Mouse (Mus musculus): ENCODE measurements around the gene Lta. TPM values are rescaled to one million over a fixed set of nuclear protein-coding genes. Genes with fewer than 3 reads are reported as not detected.

Lta gene
- total RNA-seq (2023): 10 to 100 TPM; 14.1 to 17.3 TPM

GRCm38 (mm10) chr17:35204494-35205379 is at the start of gene Lta:
Gene Lta, minus strand, starts transcription at chr17:35205351.

GRCm38 (mm10) chr17:35241305-35242014 is 36.3 kb upstream of the Lta start, which contains the start of gene Ddx39b:
Gene Ddx39b, plus strand, starts transcription at chr17:35241746.

GRCm38 (mm10) chr17:35235614-35236389 is 30.7 kb upstream of the Lta start, which contains the start of gene Nfkbil1:
Gene Nfkbil1, minus strand, starts transcription at chr17:35235792.

GRCm38 (mm10) chr17:35233114-35233980 is 28.2 kb upstream of the Lta start, which contains the start of gene Atp6v1g2:
Gene Atp6v1g2, plus strand, starts transcription at chr17:35233660.

GRCm38 (mm10) chr17:35220156-35220952 is 15.2 kb upstream of the Lta start, which contains the start of gene Gm16181:
Gene Gm16181, plus strand, starts transcription at chr17:35220834.

GRCm38 (mm10) chr17:35201787-35202186 is 3.4 kb downstream of the Lta start, which contains the start of gene Tnf:
Gene Tnf, minus strand, starts transcription at chr17:35202007.

GRCm38 (mm10) chr17:35193881-35194843 is 11.0 kb downstream of the Lta start, which contains the start of gene Ltb:
Gene Ltb, plus strand, starts transcription at chr17:35194439.

GRCm38 (mm10) chr17:35187959-35188610 is 17.1 kb downstream of the Lta start, which contains the start of gene Lst1:
Gene Lst1, minus strand, starts transcription at chr17:35188439.

GRCm38 (mm10) chr17:35175968-35176367 is 29.2 kb downstream of the Lta start, which contains the start of gene Aif1:
Gene Aif1, minus strand, starts transcription at chr17:35176068.

GRCm38 (mm10) chr17:35164568-35165450 is 40.3 kb downstream of the Lta start, which contains the start of gene Prrc2a:
Gene Prrc2a, minus strand, starts transcription at chr17:35164897.

Other genes starting within 250 kb of the Lta start
- gene Hspa1b, start 246.1 kb downstream of the Lta start, total RNA-seq (2023): 10 to 100 TPM; 10.4 to 11.9 TPM
- gene Gm20481, start 235.4 kb downstream of the Lta start, total RNA-seq (2023): not detected
- gene Hspa1a, start 233.2 kb downstream of the Lta start, total RNA-seq (2023): 1 to 10 TPM; 3.2 to 3.6 TPM
- not detected for gene Hspa1l, start 232.6 kb downstream of the Lta start, total RNA-seq (2023)
- gene Lsm2, start 223.5 kb downstream of the Lta start, total RNA-seq (2023): 10 to 100 TPM; 31.7 to 37.8 TPM
- 100 to 1,000 TPM; 113 to 115 TPM for gene Vars, start 204.4 kb downstream of the Lta start, total RNA-seq (2023)
- under 1 TPM; 0.47 to 0.52 TPM for gene Vwa7, start 188.8 kb downstream of the Lta start, total RNA-seq (2023)
- gene Sapcd1, start 177.3 kb downstream of the Lta start, total RNA-seq (2023): 1 to 10 TPM in 1 of 2 experiments, not detected in 1; 2.3 TPM
- gene Msh5, start 158.6 kb downstream of the Lta start, total RNA-seq (2023): 1 to 10 TPM; 2.0 to 3.3 TPM
- 100 to 1,000 TPM; 161 to 180 TPM for gene Clic1, start 155.4 kb downstream of the Lta start, total RNA-seq (2023)
- 1 to 10 TPM in 1 of 2 experiments, under 1 TPM in 1; 0.86 to 4.1 TPM for gene Ddah2, start 146.3 kb downstream of the Lta start, total RNA-seq (2023)
- gene Ly6g6c, start 140.0 kb downstream of the Lta start, total RNA-seq (2023): not detected
- gene Mpig6b, start 139.2 kb downstream of the Lta start, total RNA-seq (2023): not detected
- gene Ly6g6e, start 128.4 kb downstream of the Lta start, total RNA-seq (2023): not detected
- not detected for gene Ly6g6d, start 127.3 kb downstream of the Lta start, total RNA-seq (2023)
- not detected for gene Ly6g6f, start 119.7 kb downstream of the Lta start, total RNA-seq (2023)
- gene Abhd16a, start 116.1 kb downstream of the Lta start, total RNA-seq (2023): 10 to 100 TPM; 73.4 to 81.3 TPM
- not detected for gene Ly6g5c, start 97.1 kb downstream of the Lta start, total RNA-seq (2023)
- gene Ly6g5b, start 89.9 kb downstream of the Lta start, total RNA-seq (2023): 1 to 10 TPM; 2.7 to 5.4 TPM
- gene Gpank1, start 83.9 kb downstream of the Lta start, total RNA-seq (2023): 10 to 100 TPM; 33.5 to 34.9 TPM
- 100 to 1,000 TPM; 152 to 162 TPM for gene Csnk2b, start 83.3 kb downstream of the Lta start, total RNA-seq (2023)
- gene D17H6S53E, start 79.0 kb downstream of the Lta start, total RNA-seq (2023): 10 to 100 TPM; 26.0 to 26.8 TPM
- gene Apom, start 73.3 kb downstream of the Lta start, total RNA-seq (2023): 1 to 10 TPM in 1 of 2 experiments, under 1 TPM in 1; 0.55 to 1.7 TPM
- 100 to 1,000 TPM; 403 to 408 TPM for gene Bag6, start 70.2 kb downstream of the Lta start, total RNA-seq (2023)
- 100 to 1,000 TPM; 299 to 313 TPM for gene Prrc2a, start 40.5 kb downstream of the Lta start, total RNA-seq (2023)
- 1 to 10 TPM; 1.2 to 2.0 TPM for gene Aif1, start 29.3 kb downstream of the Lta start, total RNA-seq (2023)
- gene Lst1, start 16.9 kb downstream of the Lta start, total RNA-seq (2023): 1 to 10 TPM; 4.5 to 8.7 TPM
- gene Ltb, start 10.9 kb downstream of the Lta start, total RNA-seq (2023): 100 to 1,000 TPM; 598 to 633 TPM
- gene Tnf, start 3.3 kb downstream of the Lta start, total RNA-seq (2023): 10 to 100 TPM; 17.7 to 18.6 TPM
- gene Gm16181, start 15.5 kb upstream of the Lta start, total RNA-seq (2023): not detected
- 1 to 10 TPM; 2.8 to 3.1 TPM for gene Atp6v1g2, start 28.3 kb upstream of the Lta start, total RNA-seq (2023)
- gene Nfkbil1, start 30.4 kb upstream of the Lta start, total RNA-seq (2023): 10 to 100 TPM; 15.8 to 16.0 TPM
- 100 to 1,000 TPM; 432 to 439 TPM for gene Ddx39b, start 36.4 kb upstream of the Lta start, total RNA-seq (2023)
- gene H2-D1, start 57.4 kb upstream of the Lta start, total RNA-seq (2023): 1,000 to 10,000 TPM; 2,662 to 2,726 TPM
- 10 to 100 TPM; 17.9 to 23.8 TPM for gene H2-Q1, start 115.1 kb upstream of the Lta start, total RNA-seq (2023)
- gene H2-Q2, start 136.9 kb upstream of the Lta start, total RNA-seq (2023): 10 to 100 TPM; 13.7 to 17.0 TPM
- gene H2-Q4, start 174.3 kb upstream of the Lta start, total RNA-seq (2023): 100 to 1,000 TPM; 534 to 564 TPM
- 100 to 1,000 TPM; 203 to 218 TPM for gene H2-Q6, start 219.5 kb upstream of the Lta start, total RNA-seq (2023)
- gene H2-Q7, start 233.8 kb upstream of the Lta start, total RNA-seq (2023): 100 to 1,000 TPM; 546 to 576 TPM

Data from T-cell, adult 66 days (primary cell).